In the genomic region with DNA sequence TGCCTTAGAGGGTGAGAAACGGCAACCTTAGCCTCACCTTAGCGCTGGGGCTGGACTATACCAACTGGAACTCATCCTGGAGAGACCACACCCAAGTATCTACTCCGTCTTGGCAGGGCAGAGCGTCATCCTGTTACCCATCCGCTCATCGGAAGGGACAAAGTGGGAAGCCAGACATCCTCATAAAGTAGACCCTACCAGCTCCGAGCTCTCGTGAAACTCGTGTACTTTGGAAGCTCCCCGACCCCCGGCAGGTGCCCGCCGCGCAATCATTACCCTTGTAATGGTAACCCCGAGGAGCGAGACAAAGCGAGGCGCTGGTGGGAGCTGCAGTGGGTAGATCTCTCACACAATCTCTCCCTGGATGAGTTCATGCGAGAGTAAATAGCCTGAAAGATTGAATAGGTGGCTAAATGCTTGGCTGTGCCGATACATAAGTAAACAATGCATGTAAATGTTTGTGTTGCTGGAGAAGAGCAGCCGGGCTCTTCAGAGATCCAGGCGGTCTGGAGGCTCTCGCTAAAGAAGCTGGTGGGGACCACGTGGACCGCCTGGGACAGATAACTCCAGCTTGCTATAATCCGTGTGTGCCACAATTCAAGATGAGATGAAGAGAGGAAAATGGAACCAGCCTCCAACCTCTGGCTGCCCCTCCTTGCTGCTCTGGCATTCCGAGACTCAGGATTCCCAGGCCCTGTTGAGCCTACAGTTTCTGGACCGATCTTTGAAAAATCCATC, we compare ENCODE assay signal across 8 mouse cellular contexts. TPM values are rescaled to one million over a fixed set of nuclear protein-coding genes. Genes with fewer than 3 reads are reported as not detected.
A peak's percentile ranks its signal among the peaks of the same experiment; 100 is the strongest.
DNase-seq lines count a peak whose midpoint lies in the region; ATAC-seq and TF ChIP-seq lines count a peak whose summit lies in the region.
"Had no signal": no experiment of that assay in that cellular context is flagged by ENCODE, and none has a peak within 500 bp of the region (broad histone marks: within the 10 kb centered on the region; RNA-seq: fewer than 3 reads in every experiment).

No protein-coding gene starts in this region.

- no peak overlapping the region for H3K9ac ChIP-seq in lung, embryonic 14.5 days
- H3K9ac ChIP-seq in forebrain, embryonic 11.5 days (ENCODE audit: low read length): peak overlapping the region; percentile 53; the same call in 1 of the 2 replicates
- no peak overlapping the region for H3K9ac ChIP-seq in limb, embryonic 11.5 days (ENCODE audit: low read length)
- H3K9ac ChIP-seq in stomach, embryonic 16.5 days (ENCODE audit: low read length): no peak overlapping the region
- H3K9ac ChIP-seq: liver, embryonic 14.5 days had no signal

- no peaks in the 10 kb centered on the region for H3K36me3 ChIP-seq in lung, embryonic 14.5 days (ENCODE audit: insufficient read depth)
- H3K36me3 ChIP-seq in forebrain, embryonic 11.5 days (ENCODE audit: control insufficient read depth, insufficient read depth, low read length): no peaks in the 10 kb centered on the region
- no peaks in the 10 kb centered on the region for H3K36me3 ChIP-seq in limb, embryonic 11.5 days (ENCODE audit: control insufficient read depth, insufficient read depth, low read length)
- no peaks in the 10 kb centered on the region for H3K36me3 ChIP-seq in stomach, embryonic 16.5 days (ENCODE audit: control insufficient read depth, insufficient read depth, low read length)

- TF ChIP-seq CTCF in lung, embryonic 14.5 days (IDR thresholded peaks at IDR 0.05; ENCODE audit: low read depth): no peak

- peak overlapping the region; percentile 45 for H3K4me3 ChIP-seq in lung, embryonic 14.5 days (ENCODE audit: low read depth, low read length)
- H3K4me3 ChIP-seq in forebrain, embryonic 11.5 days (ENCODE audit: low read depth, low read length): peak overlapping the region; percentile 46
- peak overlapping the region; percentile 45 for H3K4me3 ChIP-seq in limb, embryonic 11.5 days (ENCODE audit: low read depth, low read length)
- H3K4me3 ChIP-seq in stomach, embryonic 16.5 days (replicated peaks; ENCODE audit: low read length): peak overlapping the region; percentile 49

- DNase-seq in lung, embryonic 14.5 days: peak; percentile 47
- DNase-seq in lung, postnatal 36 days: no peak
- DNase-seq in forebrain, embryonic 11.5 days (ENCODE audit: low spot score): peak; percentile 60
- DNase-seq in limb, embryonic 11.5 days (ENCODE audit: low spot score): peak; percentile 42

- H3K9me3 ChIP-seq in lung, embryonic 14.5 days (ENCODE audit: low read depth, low read length): no peaks in the 10 kb centered on the region
- no peaks in the 10 kb centered on the region for H3K9me3 ChIP-seq in forebrain, embryonic 11.5 days (ENCODE audit: control insufficient read depth, low read length)
- H3K9me3 ChIP-seq in limb, embryonic 11.5 days (ENCODE audit: control insufficient read depth, low read length): no peaks in the 10 kb centered on the region
- no peaks in the 10 kb centered on the region for H3K9me3 ChIP-seq in stomach, embryonic 16.5 days (replicated peaks; ENCODE audit: control insufficient read depth, low read length)

- H3K27ac ChIP-seq in lung, embryonic 14.5 days (ENCODE audit: low read depth): no peak overlapping the region
- no peak overlapping the region for H3K27ac ChIP-seq in forebrain, embryonic 11.5 days (ENCODE audit: low read depth, low read length)
- H3K27ac ChIP-seq in limb, embryonic 11.5 days (replicated peaks; ENCODE audit: low read depth, low read length): no peak overlapping the region
- no peak overlapping the region for H3K27ac ChIP-seq in stomach, embryonic 16.5 days (ENCODE audit: low read length)
- H3K27ac ChIP-seq: liver, embryonic 14.5 days had no signal

- 0 out of 2 replicates have a peak, but pooled peaks cover 4% of the 10 kb centered on the region for H3K4me1 ChIP-seq in lung, embryonic 14.5 days (ENCODE audit: insufficient read depth)
- peaks cover 6% of the 10 kb centered on the region; the same call in 1 of the 2 replicates for H3K4me1 ChIP-seq in forebrain, embryonic 11.5 days (replicated peaks; ENCODE audit: control insufficient read depth, insufficient read depth, low read length)
- peaks cover 6% of the 10 kb centered on the region; the same call in 1 of the 2 replicates for H3K4me1 ChIP-seq in limb, embryonic 11.5 days (ENCODE audit: control insufficient read depth, insufficient read depth, low read length)
- H3K4me1 ChIP-seq in stomach, embryonic 16.5 days (ENCODE audit: control insufficient read depth, insufficient read depth, low read length): peaks cover 13% of the 10 kb centered on the region

- H3K27me3 ChIP-seq in lung, embryonic 14.5 days (ENCODE audit: insufficient read depth, low read length): peaks cover 69% of the 10 kb centered on the region
- peaks cover 41% of the 10 kb centered on the region for H3K27me3 ChIP-seq in forebrain, embryonic 11.5 days (ENCODE audit: control insufficient read depth, insufficient read depth, low read length)
- peaks cover 55% of the 10 kb centered on the region for H3K27me3 ChIP-seq in limb, embryonic 11.5 days (ENCODE audit: control insufficient read depth, insufficient read depth, low read length)
- peaks cover 65% of the 10 kb centered on the region for H3K27me3 ChIP-seq in stomach, embryonic 16.5 days (ENCODE audit: control insufficient read depth, insufficient read depth, low read length)

- ATAC-seq in lung, embryonic 14.5 days (ENCODE audit: insufficient read depth): peak; percentile 67
- ATAC-seq in forebrain, embryonic 11.5 days (replicated peaks; ENCODE audit: low FRiP score): peak; percentile 32
- no peak for ATAC-seq in limb, embryonic 11.5 days (ENCODE audit: insufficient number of reproducible peaks, low FRiP score, low TSS enrichment, low read depth)
- no peak for ATAC-seq in stomach, embryonic 16.5 days (ENCODE audit: insufficient read depth, low FRiP score)
- no peak for ATAC-seq in activated CD4-positive, CD25-positive, alpha-beta regulatory T cell, adult 4 months
- no peak for ATAC-seq in megakaryocyte-erythroid progenitor cell, adult 5-6 weeks (replicated peaks; ENCODE audit: low FRiP score, low TSS enrichment, poor library complexity, severe bottlenecking)

- H3K4me2 ChIP-seq in lung, embryonic 14.5 days: peak overlapping the region; percentile 88
- H3K4me2 ChIP-seq in forebrain, embryonic 11.5 days (ENCODE audit: low read depth, low read length, severe bottlenecking): peak overlapping the region; percentile 94
- H3K4me2 ChIP-seq in limb, embryonic 11.5 days (ENCODE audit: low read depth, severe bottlenecking): peak overlapping the region; percentile 94
- peak overlapping the region; percentile 89 for H3K4me2 ChIP-seq in stomach, embryonic 16.5 days (ENCODE audit: low read depth, low read length)

- 3% methylated on average over 28 of the region's 28 CpGs for whole genome bisulfite sequencing in lung, embryonic 14.5 days
- 2% methylated on average over 28 of the region's 28 CpGs for WGBS in forebrain, embryonic 11.5 days
- 4% methylated on average over 28 of the region's 28 CpGs for WGBS in limb, embryonic 11.5 days
- WGBS in stomach, embryonic 16.5 days: 3% methylated on average over 28 of the region's 28 CpGs

RNA-seq across cellular contexts. Expression of a gene that starts 1.2 kb away (rescaled TPM):
- 0.63 and 1.4 TPM in 2 replicates for polyA plus RNA-seq in lung, embryonic 14.5 days (2014; fragmentation: Nextera tagmentation; extraction: Ambion mirVana)
- polyA plus RNA-seq in forebrain, embryonic 11.5 days (2014; fragmentation: Nextera tagmentation; extraction: Ambion mirVana): 0.86 and 1.2 TPM in 2 replicates
- 0.95 and 1.0 TPM in 2 replicates for polyA plus RNA-seq in limb, embryonic 11.5 days (2014; fragmentation: Nextera tagmentation; extraction: Ambion mirVana)
- 2.3 and 3.2 TPM in 2 replicates for polyA plus RNA-seq in stomach, embryonic 16.5 days (2015; fragmentation: Nextera tagmentation; extraction: Ambion mirVana)
- 1 to 10 TPM; 2.7 to 2.9 TPM for polyA plus RNA-seq in activated CD4-positive, CD25-positive, alpha-beta regulatory T cell, adult 4 months (2017; shearing (Covaris generic))
- 1.3 TPM in 1 of 2 replicates, not detected in the other for total RNA-seq in megakaryocyte-erythroid progenitor cell, adult 5-6 weeks (2014; fragmentation: Nextera tagmentation)
- total RNA-seq in megakaryocyte-erythroid progenitor cell, adult 5-6 weeks (2017): not detected in 2 replicates

RNA-seq across cellular contexts. Expression of a gene that starts 51.7 kb away (rescaled TPM):
- not detected in 2 replicates for polyA plus RNA-seq in lung, embryonic 14.5 days (2014; fragmentation: Nextera tagmentation; extraction: Ambion mirVana)
- not detected in 2 replicates for polyA plus RNA-seq in forebrain, embryonic 11.5 days (2014; fragmentation: Nextera tagmentation; extraction: Ambion mirVana)
- polyA plus RNA-seq in limb, embryonic 11.5 days (2014; fragmentation: Nextera tagmentation; extraction: Ambion mirVana): not detected in 2 replicates
- polyA plus RNA-seq in stomach, embryonic 16.5 days (2015; fragmentation: Nextera tagmentation; extraction: Ambion mirVana): not detected in 2 replicates
- not detected for polyA plus RNA-seq in activated CD4-positive, CD25-positive, alpha-beta regulatory T cell, adult 4 months (2017; shearing (Covaris generic))
- total RNA-seq in megakaryocyte-erythroid progenitor cell, adult 5-6 weeks (2014; fragmentation: Nextera tagmentation): not detected in 2 replicates
- not detected in 2 replicates for total RNA-seq in megakaryocyte-erythroid progenitor cell, adult 5-6 weeks (2017)
- polyA plus RNA-seq: liver, embryonic 14.5 days had no signal

RNA-seq across cellular contexts. Expression of a gene that starts 52.4 kb away (rescaled TPM):
- polyA plus RNA-seq in lung, embryonic 14.5 days (2014; fragmentation: Nextera tagmentation; extraction: Ambion mirVana): 21.1 and 25.8 TPM in 2 replicates
- polyA plus RNA-seq in forebrain, embryonic 11.5 days (2014; fragmentation: Nextera tagmentation; extraction: Ambion mirVana): 31.5 and 36.7 TPM in 2 replicates
- 38.0 and 38.8 TPM in 2 replicates for polyA plus RNA-seq in limb, embryonic 11.5 days (2014; fragmentation: Nextera tagmentation; extraction: Ambion mirVana)
- 18.2 and 29.0 TPM in 2 replicates for polyA plus RNA-seq in stomach, embryonic 16.5 days (2015; fragmentation: Nextera tagmentation; extraction: Ambion mirVana)
- 10 to 100 TPM; 15.7 to 16.8 TPM for polyA plus RNA-seq in activated CD4-positive, CD25-positive, alpha-beta regulatory T cell, adult 4 months (2017; shearing (Covaris generic))
- total RNA-seq in megakaryocyte-erythroid progenitor cell, adult 5-6 weeks (2014; fragmentation: Nextera tagmentation): 4.3 and 7.7 TPM in 2 replicates
- 10.7 and 19.0 TPM in 2 replicates for total RNA-seq in megakaryocyte-erythroid progenitor cell, adult 5-6 weeks (2017)

Comparison
In these comparisons a context has a peak if more than half of its experiments do, and no peak if none do; other contexts are left out.
1. ATAC-seq: peak in lung, embryonic 14.5 days (single experiment) and forebrain, embryonic 11.5 days (single experiment); none in limb, embryonic 11.5 days (single experiment), stomach, embryonic 16.5 days (single experiment), activated CD4-positive, CD25-positive, alpha-beta regulatory T cell, adult 4 months (single experiment) and megakaryocyte-erythroid progenitor cell, adult 5-6 weeks (single experiment).
2. Peak in every context shown above with its lines, with median percentiles within 50 percentile points of each other: H3K4me2 ChIP-seq and H3K4me3 ChIP-seq.